Mouse (Mus musculus): ENCODE measurements around the gene Mis18a.

GRCm38 (mm10) chr16:90759335-90759734, 32.1 kb upstream of the Mis18a start:
- TF ChIP-seq GATA1 (IDR thresholded peaks at IDR 0.05; ENCODE audit: borderline replicate concordance, low read length) (no peak), CTCF (IDR thresholded peaks at IDR 0.05; ENCODE audit: low read depth, low read length) (no peak), TAL1 (conservative IDR thresholded peaks at IDR 0.05; ENCODE audit: low read depth, low read length) (no peak), POLR2AphosphoS5 (IDR thresholded peaks at IDR 0.05; ENCODE audit: insufficient replicate concordance, low read depth, low read length) (no peak)
